Mouse (Mus musculus): ENCODE measurements around the gene Gnl1. TPM values are rescaled to one million over a fixed set of nuclear protein-coding genes. Genes with fewer than 3 reads are reported as not detected.

The Gnl1 gene
- polyA plus RNA-seq, 1 experiment from 2014 or later, result 24.9 TPM

DNA sequence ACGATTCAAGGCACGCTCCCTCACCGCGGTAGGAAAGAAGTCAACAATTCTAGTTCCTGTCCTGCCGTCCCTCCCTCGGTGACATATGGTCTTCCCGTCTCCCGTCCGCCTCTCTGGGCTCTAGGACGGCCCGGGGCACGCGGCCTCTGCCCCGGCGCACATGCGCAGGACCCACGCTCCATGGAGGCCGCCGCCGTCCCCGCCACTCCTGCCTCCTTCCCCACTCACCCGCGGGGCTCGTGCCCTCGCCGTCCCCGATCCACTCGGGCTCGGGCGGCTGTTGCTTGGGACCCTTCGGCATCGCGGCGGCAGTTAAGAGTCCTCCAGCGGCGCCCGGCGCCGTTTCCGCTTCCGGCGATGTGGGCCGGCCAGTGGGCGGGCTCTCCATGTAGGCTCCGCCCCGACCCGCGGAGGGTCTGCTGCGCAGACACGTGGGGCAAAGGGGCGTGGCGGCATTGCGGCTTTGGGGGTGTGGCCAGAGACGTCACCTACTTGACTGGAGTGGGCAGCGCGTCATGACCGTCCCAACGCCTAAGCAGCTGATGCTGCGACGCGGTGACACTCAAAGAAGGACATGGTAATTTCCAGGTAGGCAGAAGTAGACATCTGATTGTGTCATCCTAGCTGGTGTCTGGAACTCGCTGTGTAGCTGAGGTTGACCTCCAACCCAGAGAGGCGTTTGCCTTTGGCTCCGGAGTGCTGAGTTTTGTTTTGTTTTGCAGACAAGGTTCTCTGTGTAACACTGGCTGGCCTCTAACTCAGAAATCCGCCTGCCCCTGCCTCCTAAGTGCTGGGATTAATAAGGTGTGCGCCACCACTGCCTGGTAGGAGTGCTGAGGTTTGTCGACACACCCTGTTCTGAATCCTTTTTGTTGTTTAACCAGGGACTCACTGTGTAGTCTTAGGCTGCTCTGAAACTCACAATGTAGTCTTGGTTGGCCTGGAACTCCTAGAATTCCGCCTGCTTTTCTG is 9.9 kb upstream of the Gnl1 start, which contains the start of gene Abcf1:
Gene Abcf1 (minus strand): TSS at position 344 of the 972 bp plus-strand sequence.
- peak within 1 kb of the TSS; percentile 29 for H3K27ac ChIP-seq
- peaks cover 44% of the 10 kb centered on the region for H3K79me2 ChIP-seq (ENCODE audit: inconsistent target)
- H3K36me3 ChIP-seq (ENCODE audit: inconsistent target), result peaks cover 25% of the 10 kb centered on the region; the same call in 1 of the 2 replicates
- WGBS (ENCODE audit: missing documents), result 1% methylated on average over 62 of the region's 68 CpGs
- H3K4me3 ChIP-seq (ENCODE audit: inconsistent target), result peak within 1 kb of the TSS; percentile 76

GRCm38 (mm10) chr17:35972131-35972530 is 7.5 kb upstream of the Gnl1 start:
- Histone ChIP-seq H3K4me3 (ENCODE audit: inconsistent target) (no peak overlapping the region), H3K36me3 (ENCODE audit: inconsistent target) (peaks cover 7% of the 10 kb centered on the region; the same call in 1 of the 2 replicates), H3K27ac (no peak overlapping the region), H3K79me2 (ENCODE audit: inconsistent target) (peaks cover 26% of the 10 kb centered on the region)
- WGBS (ENCODE audit: missing documents), result 33% methylated on average over 1 of the region's 1 CpGs

- Histone ChIP-seq H3K4me3 (ENCODE audit: inconsistent target) (peak overlapping the region; percentile 75), H3K79me2 (ENCODE audit: inconsistent target) (peaks cover 37% of the 10 kb centered on the region), H3K36me3 (ENCODE audit: inconsistent target) (peaks cover 23% of the 10 kb centered on the region; the same call in 1 of the 2 replicates), H3K27ac (peak overlapping the region; percentile 48)
- 2% methylated on average over 41 of the region's 41 CpGs for WGBS (ENCODE audit: missing documents)
Observed at GRCm38 (mm10) chr17:35978811-35979400, 745 bp upstream of the Gnl1 start.

- H3K27ac ChIP-seq, result peak overlapping the region; percentile 58
- peaks cover 25% of the 10 kb centered on the region for H3K36me3 ChIP-seq (ENCODE audit: inconsistent target)
- H3K4me3 ChIP-seq (ENCODE audit: inconsistent target), result peak overlapping the region; percentile 70
- H3K79me2 ChIP-seq (ENCODE audit: inconsistent target), result peaks cover 37% of the 10 kb centered on the region
- under 1% methylated on average over 29 of the region's 29 CpGs for WGBS (ENCODE audit: missing documents)
Observed at GRCm38 (mm10) chr17:35980363-35980754, 708 bp downstream of the Gnl1 start.

GRCm38 (mm10) chr17:35981776-35982175 is 2.1 kb downstream of the Gnl1 start:
- peaks cover 34% of the 10 kb centered on the region for H3K79me2 ChIP-seq (ENCODE audit: inconsistent target)
- peaks cover 36% of the 10 kb centered on the region for H3K36me3 ChIP-seq (ENCODE audit: inconsistent target)
- 96% methylated on average over 9 of the region's 9 CpGs for WGBS (ENCODE audit: missing documents)
- H3K4me3 ChIP-seq (ENCODE audit: inconsistent target), result no peak overlapping the region
- no peak overlapping the region for H3K27ac ChIP-seq

- 39% methylated on average over 9 of the region's 10 CpGs for WGBS (ENCODE audit: missing documents)
- Histone ChIP-seq H3K4me3 (ENCODE audit: inconsistent target) (no peak overlapping the region), H3K79me2 (ENCODE audit: inconsistent target) (peaks cover 24% of the 10 kb centered on the region), H3K36me3 (ENCODE audit: inconsistent target) (peaks cover 24% of the 10 kb centered on the region), H3K27ac (no peak overlapping the region)
Observed at GRCm38 (mm10) chr17:35991781-35992180, 12.1 kb downstream of the Gnl1 start.

- WGBS (ENCODE audit: missing documents), result under 1% methylated on average over 15 of the region's 17 CpGs
- Histone ChIP-seq H3K79me2 (ENCODE audit: inconsistent target) (peaks cover 42% of the 10 kb centered on the region), H3K4me3 (ENCODE audit: inconsistent target) (peak overlapping the region; percentile 92), H3K36me3 (ENCODE audit: inconsistent target) (peaks cover 5% of the 10 kb centered on the region; the same call in 1 of the 2 replicates), H3K27ac (peak overlapping the region; percentile 57; the same call in 1 of the 2 replicates)
Observed at GRCm38 (mm10) chr17:35993675-35994074, 14.0 kb downstream of the Gnl1 start.

GRCm38 (mm10) chr17:35994175-35994878 is 14.7 kb downstream of the Gnl1 start:
- no peaks in the 10 kb centered on the region for H3K36me3 ChIP-seq (ENCODE audit: inconsistent target)
- H3K27ac ChIP-seq, result peak overlapping the region; percentile 57
- H3K4me3 ChIP-seq (ENCODE audit: inconsistent target), result peak overlapping the region; percentile 92
- peaks cover 48% of the 10 kb centered on the region for H3K79me2 ChIP-seq (ENCODE audit: inconsistent target)
- WGBS (ENCODE audit: missing documents), result under 1% methylated on average over 31 of the region's 31 CpGs

GRCm38 (mm10) chr17:35994879-35995240 is 15.2 kb downstream of the Gnl1 start:
- H3K27ac ChIP-seq, result peak overlapping the region; percentile 57
- WGBS (ENCODE audit: missing documents), result 0% methylated on average over 14 of the region's 14 CpGs
- H3K36me3 ChIP-seq (ENCODE audit: inconsistent target), result no peaks in the 10 kb centered on the region
- H3K79me2 ChIP-seq (ENCODE audit: inconsistent target), result peaks cover 54% of the 10 kb centered on the region
- peak overlapping the region; percentile 92 for H3K4me3 ChIP-seq (ENCODE audit: inconsistent target)

DNA sequence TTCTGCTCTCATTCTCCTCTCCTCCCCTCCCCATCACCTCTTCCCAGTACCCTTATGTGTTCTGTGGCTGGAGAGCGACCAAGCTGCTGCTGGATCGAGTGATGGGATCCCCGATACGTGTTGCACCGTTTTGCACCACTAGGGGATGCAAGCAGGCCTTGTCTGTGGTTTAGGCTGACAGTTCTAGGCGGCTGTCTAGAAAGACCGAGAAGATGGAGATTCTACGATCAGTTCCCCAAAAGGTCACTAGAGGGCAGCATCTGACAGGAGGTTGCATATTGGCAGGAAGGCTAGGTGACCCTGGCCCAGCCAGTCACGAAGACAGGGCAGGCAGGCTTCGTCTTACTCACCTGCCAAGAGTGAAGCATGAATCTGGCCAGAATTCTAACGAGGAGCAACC is 17.3 kb downstream of the Gnl1 start:
- peak overlapping the region; percentile 54; the same call in 1 of the 2 replicates for H3K27ac ChIP-seq
- no peaks in the 10 kb centered on the region for H3K36me3 ChIP-seq (ENCODE audit: inconsistent target)
- peaks cover 74% of the 10 kb centered on the region for H3K79me2 ChIP-seq (ENCODE audit: inconsistent target)
- 2% methylated on average over 11 of the region's 11 CpGs for WGBS (ENCODE audit: missing documents)
- no peak overlapping the region for H3K4me3 ChIP-seq (ENCODE audit: inconsistent target)

GRCm38 (mm10) chr17:35997713-35998510 is 18.3 kb downstream of the Gnl1 start:
- Histone ChIP-seq H3K36me3 (ENCODE audit: inconsistent target) (no peaks in the 10 kb centered on the region), H3K4me3 (ENCODE audit: inconsistent target) (peak overlapping the region; percentile 22; the same call in 1 of the 2 replicates), H3K27ac (peak overlapping the region; percentile 54), H3K79me2 (ENCODE audit: inconsistent target) (peaks cover 84% of the 10 kb centered on the region)
- 35% methylated on average over 12 of the region's 12 CpGs for WGBS (ENCODE audit: missing documents)

DNA sequence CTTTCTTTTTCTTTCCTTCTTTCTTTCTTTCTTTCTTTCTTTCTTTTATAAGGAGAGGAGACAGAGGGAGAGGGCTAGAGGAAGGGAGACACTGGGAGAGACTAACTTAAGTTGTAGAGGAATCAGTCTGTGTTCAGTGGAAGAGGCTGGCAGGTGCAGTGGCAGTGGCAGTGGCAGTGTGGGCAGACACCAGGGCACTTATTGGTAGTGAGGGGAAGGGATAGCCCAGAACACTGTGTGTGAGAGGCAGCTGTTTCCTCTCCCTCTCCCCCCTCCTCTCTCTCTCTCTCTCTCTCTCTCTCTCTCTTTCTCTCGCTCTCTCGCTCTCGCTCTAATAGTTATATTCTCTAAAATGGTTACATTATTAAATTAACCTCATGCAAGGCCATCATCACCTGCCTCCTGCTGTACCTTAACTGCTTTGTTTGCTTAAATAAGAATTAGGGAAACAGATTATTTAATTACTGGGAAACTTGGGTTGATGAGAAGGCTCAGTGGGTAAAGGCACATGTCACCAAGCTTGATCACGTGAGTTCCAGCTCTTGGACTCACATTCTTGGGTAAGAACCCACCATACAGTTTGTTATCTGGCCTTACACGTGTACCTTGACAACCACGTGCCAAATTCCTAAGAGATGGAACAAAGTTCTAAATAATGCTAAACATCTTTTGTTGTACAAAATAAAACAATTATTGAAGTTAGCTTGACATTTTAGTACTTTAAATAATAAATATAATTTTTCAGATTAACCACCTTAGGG is 19.1 kb downstream of the Gnl1 start:
- 0% methylated on average over 3 of the region's 6 CpGs for WGBS (ENCODE audit: missing documents)
- peak overlapping the region; percentile 54 for H3K27ac ChIP-seq
- peaks cover 92% of the 10 kb centered on the region for H3K79me2 ChIP-seq (ENCODE audit: inconsistent target)
- no peaks in the 10 kb centered on the region; the same call in 1 of the 2 replicates for H3K36me3 ChIP-seq (ENCODE audit: inconsistent target)
- peak overlapping the region; percentile 22; the same call in 1 of the 2 replicates for H3K4me3 ChIP-seq (ENCODE audit: inconsistent target)

- Histone ChIP-seq H3K79me2 (ENCODE audit: inconsistent target) (peaks cover 98% of the 10 kb centered on the region), H3K36me3 (ENCODE audit: inconsistent target) (peaks cover 5% of the 10 kb centered on the region; the same call in 1 of the 2 replicates), H3K27ac (no peak overlapping the region), H3K4me3 (ENCODE audit: inconsistent target) (peak overlapping the region; percentile 22; the same call in 1 of the 2 replicates)
- WGBS (ENCODE audit: missing documents), result 5% methylated on average over 7 of the region's 7 CpGs
Observed at GRCm38 (mm10) chr17:35999356-35999755, 19.7 kb downstream of the Gnl1 start.

Measured in macrophage (primary cell).